Mouse (Mus musculus) liver, embryonic 14.5 days (tissue): ENCODE measurements around the gene Sorcs3.

Experiments used
- CTCF ChIP-seq: IDR thresholded peaks from 2 replicates; pipeline ENCODE4 v1.5.1; 2016; ENCODE audit warnings: antibody characterized with exemption, low read depth, control low read depth
- EP300 ChIP-seq: IDR thresholded peaks from 2 replicates; pipeline ENCODE4 v1.6.1; 2016; ENCODE audit warnings: antibody characterized with exemption, low read depth

DNA sequence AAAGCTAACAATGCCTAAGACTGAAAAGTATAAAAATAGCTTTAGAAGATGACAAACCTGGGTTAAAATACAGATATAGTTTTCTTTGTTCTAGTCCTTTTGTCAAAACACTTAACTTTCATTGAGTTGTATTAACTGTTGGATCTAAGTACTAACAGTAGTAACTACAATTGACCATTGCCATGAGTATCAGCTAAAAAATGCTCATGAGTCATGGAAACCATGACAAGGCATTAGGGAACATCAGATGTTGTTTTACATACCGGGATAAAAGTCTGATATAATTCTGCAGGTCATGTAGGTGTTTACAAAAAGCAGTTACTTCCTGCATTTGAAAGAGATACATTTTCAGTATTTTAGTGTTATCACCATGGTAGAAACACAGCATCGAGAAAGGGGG is 575.0 kb downstream of the Sorcs3 start:
- TF ChIP-seq EP300, result no peak
- TF ChIP-seq CTCF, result no peak
